Mouse (Mus musculus): ENCODE measurements around the gene Gnptab. TPM values are rescaled to one million over a fixed set of nuclear protein-coding genes. Genes with fewer than 3 reads are reported as not detected.

The Gnptab gene
- polyA plus RNA-seq, 1 experiment from 2014 or later = 9.7 TPM

DNA sequence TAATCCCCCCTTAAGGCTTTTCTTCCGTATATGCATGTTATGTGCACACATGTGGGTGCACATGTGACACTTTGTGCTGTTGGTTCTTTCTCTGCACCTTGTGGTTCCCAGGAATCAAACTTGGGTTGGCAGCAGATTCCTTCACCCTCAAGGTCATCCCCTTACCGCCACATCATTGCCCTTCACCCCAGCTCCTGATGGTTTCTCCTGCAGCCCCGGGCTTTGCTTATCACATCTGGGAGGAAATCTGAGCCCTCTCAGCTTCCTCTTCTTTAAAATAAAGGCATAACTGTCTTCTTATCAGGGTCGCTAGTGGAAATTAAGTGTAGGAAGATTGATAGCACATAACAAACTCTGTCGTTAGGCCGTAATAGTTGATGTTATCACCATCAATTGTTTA lies 3.1 kb downstream of the Gnptab start:
- no peak overlapping the region for H3K27ac ChIP-seq (ENCODE audit: low read depth, low read length)
- DNase-seq (ENCODE audit: low spot score) (no peak), ATAC-seq (ENCODE audit: low FRiP score) (no peak)
- H3K36me3 ChIP-seq (ENCODE audit: control insufficient read depth, insufficient read depth, low read length) = no peaks in the 10 kb centered on the region
- no peak overlapping the region for H3K4me2 ChIP-seq (replicated peaks; ENCODE audit: low read depth, low read length)
- no peak overlapping the region for H3K4me3 ChIP-seq (ENCODE audit: low read depth, low read length)
- no peak overlapping the region for H3K9ac ChIP-seq (ENCODE audit: low read depth, low read length)
- WGBS = 85% methylated on average over 6 of the region's 6 CpGs
- H3K9me3 ChIP-seq (ENCODE audit: control insufficient read depth, low read length) = no peaks in the 10 kb centered on the region
- no peaks in the 10 kb centered on the region for H3K4me1 ChIP-seq (replicated peaks; ENCODE audit: control insufficient read depth, insufficient read depth, low read length)
- H3K27me3 ChIP-seq (ENCODE audit: control insufficient read depth, insufficient read depth, low read length) = no peaks in the 10 kb centered on the region

DNA sequence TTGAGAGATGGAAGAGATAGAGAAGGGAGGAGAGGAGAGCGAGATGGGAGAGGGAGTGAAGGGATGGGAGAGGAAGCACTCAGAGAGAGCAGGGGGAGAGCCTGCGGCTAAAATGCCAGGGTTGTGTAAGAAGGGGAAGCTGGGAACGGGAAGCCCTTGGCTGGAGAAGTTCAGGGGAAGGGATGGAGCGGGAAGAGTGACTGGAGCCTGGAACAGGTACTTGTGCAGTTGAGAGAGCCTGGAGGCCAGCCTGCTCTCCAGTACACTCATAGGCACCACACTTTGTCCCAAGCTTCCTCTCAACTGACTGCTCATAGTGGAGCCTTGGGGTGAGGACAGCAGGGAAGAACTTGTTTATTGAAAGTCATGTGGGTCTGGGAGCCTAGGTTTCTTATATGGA lies 4.5 kb downstream of the Gnptab start:
- ATAC-seq (ENCODE audit: low FRiP score) (no peak), DNase-seq (ENCODE audit: low spot score) (no peak)
- Histone ChIP-seq H3K9ac (ENCODE audit: low read depth, low read length) (no peak overlapping the region), H3K9me3 (ENCODE audit: control insufficient read depth, low read length) (no peaks in the 10 kb centered on the region), H3K27ac (ENCODE audit: low read depth, low read length) (no peak overlapping the region), H3K4me1 (replicated peaks; ENCODE audit: control insufficient read depth, insufficient read depth, low read length) (no peaks in the 10 kb centered on the region), H3K4me3 (ENCODE audit: low read depth, low read length) (no peak overlapping the region), H3K4me2 (replicated peaks; ENCODE audit: low read depth, low read length) (no peak overlapping the region), H3K36me3 (ENCODE audit: control insufficient read depth, insufficient read depth, low read length) (no peaks in the 10 kb centered on the region), H3K27me3 (ENCODE audit: control insufficient read depth, insufficient read depth, low read length) (no peaks in the 10 kb centered on the region)
- WGBS = 85% methylated on average over 4 of the region's 4 CpGs

DNA sequence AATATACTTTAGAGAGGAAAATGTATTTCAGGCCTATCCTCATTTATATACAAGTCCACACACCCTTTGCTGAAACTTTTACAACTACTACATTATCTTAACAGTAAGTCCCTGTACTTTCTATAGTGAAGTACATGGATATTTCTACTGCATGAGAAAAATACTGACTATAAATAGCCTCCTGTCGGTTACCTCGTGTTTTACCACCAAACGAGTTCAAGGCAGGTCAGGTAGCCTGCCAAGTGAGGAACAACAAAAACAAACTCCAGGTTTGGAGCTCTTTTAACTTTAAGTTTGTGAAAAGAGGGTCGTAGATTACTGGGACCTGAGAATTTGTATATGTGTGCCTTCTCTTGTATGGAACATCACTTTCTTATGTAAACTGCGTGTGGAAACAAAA lies 5.1 kb downstream of the Gnptab start:
- Histone ChIP-seq H3K27ac (ENCODE audit: low read depth, low read length) (no peak overlapping the region), H3K9ac (ENCODE audit: low read depth, low read length) (no peak overlapping the region), H3K4me1 (replicated peaks; ENCODE audit: control insufficient read depth, insufficient read depth, low read length) (no peaks in the 10 kb centered on the region), H3K4me2 (replicated peaks; ENCODE audit: low read depth, low read length) (no peak overlapping the region), H3K36me3 (ENCODE audit: control insufficient read depth, insufficient read depth, low read length) (no peaks in the 10 kb centered on the region), H3K9me3 (ENCODE audit: control insufficient read depth, low read length) (no peaks in the 10 kb centered on the region), H3K4me3 (ENCODE audit: low read depth, low read length) (no peak overlapping the region), H3K27me3 (ENCODE audit: control insufficient read depth, insufficient read depth, low read length) (no peaks in the 10 kb centered on the region)
- 69% methylated on average over 5 of the region's 5 CpGs for WGBS
- DNase-seq (ENCODE audit: low spot score) (no peak), ATAC-seq (ENCODE audit: low FRiP score) (no peak)

DNA sequence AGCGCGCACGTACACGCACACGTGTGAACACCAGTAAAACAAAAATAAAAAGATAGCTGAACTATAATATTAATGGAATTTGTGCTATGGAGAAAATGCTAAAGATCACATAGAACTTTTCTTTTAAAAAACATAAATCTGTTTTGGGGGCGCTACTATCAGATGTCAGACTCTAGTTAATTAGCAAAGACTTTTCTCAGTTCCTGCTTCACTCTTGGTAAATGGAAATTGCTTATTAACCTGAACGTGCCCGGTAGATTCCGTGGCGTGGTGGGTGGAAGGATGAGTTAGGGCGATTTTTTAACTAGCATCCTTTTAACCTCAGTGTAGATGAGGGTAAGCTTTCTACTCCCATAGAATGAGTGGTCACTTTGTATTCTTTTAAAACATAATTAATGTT lies 6.4 kb downstream of the Gnptab start:
- Histone ChIP-seq H3K4me3 (ENCODE audit: low read depth, low read length) (no peak overlapping the region), H3K9ac (ENCODE audit: low read depth, low read length) (no peak overlapping the region), H3K27ac (ENCODE audit: low read depth, low read length) (no peak overlapping the region), H3K27me3 (ENCODE audit: control insufficient read depth, insufficient read depth, low read length) (no peaks in the 10 kb centered on the region), H3K4me1 (replicated peaks; ENCODE audit: control insufficient read depth, insufficient read depth, low read length) (no peaks in the 10 kb centered on the region), H3K36me3 (ENCODE audit: control insufficient read depth, insufficient read depth, low read length) (no peaks in the 10 kb centered on the region), H3K9me3 (ENCODE audit: control insufficient read depth, low read length) (no peaks in the 10 kb centered on the region), H3K4me2 (replicated peaks; ENCODE audit: low read depth, low read length) (no peak overlapping the region)
- no peak for DNase-seq (ENCODE audit: low spot score)
- WGBS = 95% methylated on average over 11 of the region's 11 CpGs
- no peak for ATAC-seq (ENCODE audit: low FRiP score)

DNA sequence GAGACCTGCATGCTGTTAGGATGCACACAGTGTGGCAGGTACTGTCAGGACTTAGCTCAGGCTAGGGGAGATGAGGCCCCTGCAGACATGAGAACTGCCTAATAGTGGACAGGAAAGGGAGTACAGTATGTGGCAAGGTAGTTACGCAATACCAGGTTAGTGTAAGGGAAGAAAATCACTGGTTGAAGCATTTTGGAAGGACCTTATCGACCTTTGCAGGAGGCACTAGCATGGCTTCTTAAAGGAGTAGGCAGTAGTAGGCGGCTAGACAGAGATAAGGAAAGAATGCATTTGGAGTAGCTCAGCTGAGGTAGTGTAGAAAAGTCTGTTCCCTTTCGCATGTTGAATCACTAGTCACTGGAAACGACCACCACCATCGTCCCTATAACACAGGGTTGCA lies 6.8 kb downstream of the Gnptab start:
- 87% methylated on average over 6 of the region's 6 CpGs for WGBS
- no peaks in the 10 kb centered on the region for H3K4me1 ChIP-seq (replicated peaks; ENCODE audit: control insufficient read depth, insufficient read depth, low read length)
- H3K9me3 ChIP-seq (ENCODE audit: control insufficient read depth, low read length) = no peaks in the 10 kb centered on the region
- no peak for DNase-seq (ENCODE audit: low spot score)
- H3K27ac ChIP-seq (ENCODE audit: low read depth, low read length) = no peak overlapping the region
- H3K9ac ChIP-seq (ENCODE audit: low read depth, low read length) = no peak overlapping the region
- no peak overlapping the region for H3K4me3 ChIP-seq (ENCODE audit: low read depth, low read length)
- no peaks in the 10 kb centered on the region for H3K27me3 ChIP-seq (ENCODE audit: control insufficient read depth, insufficient read depth, low read length)
- no peak overlapping the region for H3K4me2 ChIP-seq (replicated peaks; ENCODE audit: low read depth, low read length)
- no peak for ATAC-seq (ENCODE audit: low FRiP score)
- no peaks in the 10 kb centered on the region for H3K36me3 ChIP-seq (ENCODE audit: control insufficient read depth, insufficient read depth, low read length)

DNA sequence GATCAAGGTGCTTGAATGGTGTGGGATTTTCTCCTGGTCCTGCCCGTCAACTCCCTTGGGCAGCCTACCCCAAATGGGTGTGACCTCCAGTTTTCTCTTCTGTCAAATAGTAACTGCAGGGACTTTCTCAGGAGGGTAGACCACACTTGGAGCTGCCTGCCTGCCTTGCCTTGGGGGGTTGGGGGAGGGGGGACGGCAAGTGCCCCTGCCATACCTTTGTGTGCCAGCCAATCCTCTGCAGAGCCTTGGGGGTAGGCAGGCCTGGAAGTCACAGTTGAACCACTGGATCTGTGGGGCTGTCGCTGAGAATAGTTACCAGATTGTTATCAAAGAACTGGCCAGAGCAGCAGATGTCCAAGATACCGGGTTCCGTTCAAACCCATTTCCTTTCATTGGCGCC lies 7.3 kb downstream of the Gnptab start:
- H3K4me3 ChIP-seq (ENCODE audit: low read depth, low read length) = no peak overlapping the region
- WGBS = 83% methylated on average over 6 of the region's 6 CpGs
- H3K9me3 ChIP-seq (ENCODE audit: control insufficient read depth, low read length) = no peaks in the 10 kb centered on the region
- H3K27ac ChIP-seq (ENCODE audit: low read depth, low read length) = no peak overlapping the region
- H3K4me2 ChIP-seq (replicated peaks; ENCODE audit: low read depth, low read length) = no peak overlapping the region
- H3K36me3 ChIP-seq (ENCODE audit: control insufficient read depth, insufficient read depth, low read length) = no peaks in the 10 kb centered on the region
- no peak overlapping the region for H3K9ac ChIP-seq (ENCODE audit: low read depth, low read length)
- no peak for DNase-seq (ENCODE audit: low spot score)
- H3K4me1 ChIP-seq (replicated peaks; ENCODE audit: control insufficient read depth, insufficient read depth, low read length) = no peaks in the 10 kb centered on the region
- ATAC-seq (ENCODE audit: low FRiP score) = no peak
- no peaks in the 10 kb centered on the region for H3K27me3 ChIP-seq (ENCODE audit: control insufficient read depth, insufficient read depth, low read length)

DNA sequence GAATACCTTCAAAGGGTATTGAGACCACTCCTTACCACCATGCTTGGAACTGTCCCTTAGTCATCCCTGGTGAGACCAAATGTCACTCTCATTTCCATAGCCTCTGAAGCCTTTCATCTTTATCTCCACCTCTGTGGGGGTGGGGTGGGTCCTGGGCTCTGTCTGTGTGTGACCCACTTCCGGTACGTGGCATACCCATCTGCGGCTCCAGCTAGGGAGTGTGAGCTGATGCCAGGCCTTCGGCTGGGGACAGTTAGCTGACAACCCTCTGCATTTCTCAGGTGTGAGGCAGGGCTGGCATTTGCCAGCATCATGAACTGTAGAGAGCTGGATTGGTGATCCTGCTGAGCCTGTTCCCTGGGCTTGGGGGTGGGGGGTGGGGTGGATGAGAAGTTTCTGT lies 10.6 kb downstream of the Gnptab start:
- WGBS = 61% methylated on average over 4 of the region's 4 CpGs
- no peak for ATAC-seq (ENCODE audit: low FRiP score)

DNA sequence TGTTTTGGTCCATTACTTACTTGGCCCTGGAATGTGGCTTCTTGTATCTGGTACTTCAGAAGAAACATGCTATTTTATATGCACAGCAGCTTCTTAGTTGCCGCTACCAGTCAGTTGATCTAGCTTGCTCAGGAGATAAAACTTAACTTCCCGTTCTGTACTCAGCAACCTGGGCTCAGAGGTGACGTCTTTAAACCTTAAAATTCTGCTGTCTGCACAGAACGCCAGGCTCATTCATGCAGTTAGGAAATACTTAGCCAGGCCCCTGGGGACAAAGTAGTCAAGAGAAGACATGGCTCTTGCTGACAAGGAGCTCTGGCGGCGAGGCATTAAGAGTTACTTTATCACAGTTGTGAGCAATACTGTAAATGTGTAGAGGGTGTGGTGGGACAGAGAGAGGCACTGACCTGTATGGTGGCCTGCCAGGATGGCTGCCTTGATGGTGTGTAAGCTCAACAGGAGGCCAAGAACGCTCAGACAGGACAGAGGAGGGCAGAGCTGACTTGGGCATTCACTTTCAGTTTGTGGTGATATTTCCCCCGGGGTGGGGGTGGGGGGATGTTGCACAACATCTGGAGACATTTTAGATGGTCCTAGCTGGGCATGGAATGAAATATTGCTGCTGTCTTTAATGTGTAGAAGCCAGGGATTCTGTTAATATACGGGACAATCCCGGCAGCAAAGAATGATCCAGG lies 11.3 kb downstream of the Gnptab start:
- ATAC-seq (ENCODE audit: low FRiP score) (no peak), DNase-seq (ENCODE audit: low spot score) (no peak)
- H3K4me1 ChIP-seq (replicated peaks; ENCODE audit: control insufficient read depth, insufficient read depth, low read length) = no peaks in the 10 kb centered on the region
- H3K9ac ChIP-seq (ENCODE audit: low read depth, low read length) = no peak overlapping the region
- H3K4me3 ChIP-seq (ENCODE audit: low read depth, low read length) = no peak overlapping the region
- no peaks in the 10 kb centered on the region for H3K36me3 ChIP-seq (ENCODE audit: control insufficient read depth, insufficient read depth, low read length)
- no peak overlapping the region for H3K4me2 ChIP-seq (replicated peaks; ENCODE audit: low read depth, low read length)
- WGBS = 63% methylated on average over 10 of the region's 10 CpGs
- H3K27me3 ChIP-seq (ENCODE audit: control insufficient read depth, insufficient read depth, low read length) = no peaks in the 10 kb centered on the region
- no peaks in the 10 kb centered on the region for H3K9me3 ChIP-seq (ENCODE audit: control insufficient read depth, low read length)
- no peak overlapping the region for H3K27ac ChIP-seq (ENCODE audit: low read depth, low read length)

More for the DNA sequence above, 10.6 kb downstream of the Gnptab start:
- Histone ChIP-seq H3K9me3 (ENCODE audit: control insufficient read depth, low read length) (no peaks in the 10 kb centered on the region), H3K27ac (ENCODE audit: low read depth, low read length) (no peak overlapping the region), H3K27me3 (ENCODE audit: control insufficient read depth, insufficient read depth, low read length) (no peaks in the 10 kb centered on the region), H3K9ac (ENCODE audit: low read depth, low read length) (no peak overlapping the region), H3K4me3 (ENCODE audit: low read depth, low read length) (no peak overlapping the region), H3K4me2 (replicated peaks; ENCODE audit: low read depth, low read length) (no peak overlapping the region), H3K4me1 (replicated peaks; ENCODE audit: control insufficient read depth, insufficient read depth, low read length) (no peaks in the 10 kb centered on the region), H3K36me3 (ENCODE audit: control insufficient read depth, insufficient read depth, low read length) (no peaks in the 10 kb centered on the region)
- no peak for DNase-seq (ENCODE audit: low spot score)

DNA sequence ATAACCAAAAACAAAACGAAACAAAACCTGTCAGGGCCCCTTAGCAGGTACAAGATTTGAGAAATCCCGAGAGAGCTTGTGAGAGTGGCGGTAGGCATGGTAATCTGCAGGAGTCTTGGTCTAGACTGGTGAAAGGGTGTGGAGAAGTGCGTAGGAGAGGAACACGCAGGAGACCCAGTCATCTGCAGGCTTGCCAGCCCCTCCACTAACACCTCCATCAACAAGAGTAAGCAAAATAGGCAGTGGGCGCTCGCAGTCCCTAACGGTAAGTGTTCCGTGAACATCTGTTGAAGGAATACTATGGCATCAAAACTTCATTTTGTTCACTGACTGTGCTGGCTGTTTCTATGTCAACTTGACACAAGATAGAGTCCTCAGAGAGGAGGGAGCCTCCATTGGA lies 12.6 kb downstream of the Gnptab start:
- H3K27me3 ChIP-seq (ENCODE audit: control insufficient read depth, insufficient read depth, low read length) = no peaks in the 10 kb centered on the region
- no peaks in the 10 kb centered on the region for H3K9me3 ChIP-seq (ENCODE audit: control insufficient read depth, low read length)
- no peak overlapping the region for H3K4me2 ChIP-seq (replicated peaks; ENCODE audit: low read depth, low read length)
- no peak overlapping the region for H3K9ac ChIP-seq (ENCODE audit: low read depth, low read length)
- no peak overlapping the region for H3K27ac ChIP-seq (ENCODE audit: low read depth, low read length)
- H3K36me3 ChIP-seq (ENCODE audit: control insufficient read depth, insufficient read depth, low read length) = no peaks in the 10 kb centered on the region
- 95% methylated on average over 9 of the region's 9 CpGs for WGBS
- ATAC-seq (ENCODE audit: low FRiP score) (no peak), DNase-seq (ENCODE audit: low spot score) (no peak)
- H3K4me1 ChIP-seq (replicated peaks; ENCODE audit: control insufficient read depth, insufficient read depth, low read length) = no peaks in the 10 kb centered on the region
- H3K4me3 ChIP-seq (ENCODE audit: low read depth, low read length) = no peak overlapping the region
